Mouse (Mus musculus): Measurements from ENCODE around the gene Olfr224.

Gene Olfr224

DNA sequence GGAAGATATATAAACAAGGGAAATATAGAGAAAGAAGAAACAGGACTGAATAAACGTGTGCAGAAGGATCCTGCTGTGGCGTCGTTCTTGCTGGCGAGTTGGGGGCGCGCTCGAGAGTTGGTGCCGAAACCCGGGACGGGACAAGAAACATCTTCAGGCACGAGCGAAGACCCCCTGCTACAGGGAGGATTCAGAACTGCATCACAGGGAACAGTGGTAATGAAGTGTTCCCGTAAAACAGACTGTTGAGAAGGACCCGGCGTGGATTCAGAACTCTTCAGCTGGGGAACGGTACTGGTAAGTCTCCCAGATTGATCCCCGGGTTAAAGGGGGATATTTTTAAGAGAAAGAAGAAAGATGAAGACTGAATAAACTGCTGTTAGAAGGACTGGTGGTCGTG is 51.4 kb downstream of the Olfr224 start:
- peak; percentile 99 for DNase-seq (ENCODE audit: low spot score)
